In the genomic region with DNA sequence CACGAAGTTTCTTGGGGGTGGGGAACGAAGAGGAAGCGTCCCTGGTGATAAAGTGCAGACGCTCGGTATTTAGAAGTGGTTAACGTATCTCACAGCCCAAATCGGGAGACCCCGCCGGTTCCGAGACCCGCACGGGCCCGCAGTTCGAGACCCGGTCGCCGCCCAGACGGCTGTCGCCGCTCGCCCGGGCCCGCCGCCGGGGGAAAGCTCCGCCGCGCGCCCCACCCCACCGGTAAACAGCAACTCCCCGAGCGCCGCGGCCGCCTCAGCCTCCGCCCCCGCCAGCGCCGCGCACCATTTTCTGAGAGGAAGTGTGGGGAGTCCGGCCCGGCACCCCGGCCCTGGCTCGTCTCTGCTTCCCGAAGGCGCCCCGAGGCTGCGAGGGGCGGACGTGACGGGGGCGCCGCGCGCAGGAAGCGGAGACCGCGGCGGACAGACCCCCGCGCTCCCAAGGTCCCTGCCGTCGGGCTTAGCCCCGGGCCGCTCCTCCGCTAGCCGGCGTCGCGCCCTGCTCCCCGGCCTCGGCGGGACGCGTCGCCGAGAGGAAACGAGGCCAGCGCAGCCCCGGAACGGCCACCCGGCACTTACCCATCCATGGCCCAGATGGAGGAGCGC, we compare ENCODE assay signal across 8 mouse cellular contexts. TPM values are rescaled to one million over a fixed set of nuclear protein-coding genes. Genes with fewer than 3 reads are reported as not detected.
DNase-seq lines count a peak whose midpoint lies in the region; ATAC-seq and TF ChIP-seq lines count a peak whose summit lies in the region.

No protein-coding gene starts in this region.

- TF ChIP-seq POLR2A in liver, adult 2 months (IDR thresholded peaks at IDR 0.05; ENCODE audit: extremely low read depth, insufficient read depth, low read length), result no peak
- TF ChIP-seq POLR2A in myocyte (IDR thresholded peaks at IDR 0.05; ENCODE audit: insufficient read length, low read depth), result no peak

- H3K9ac ChIP-seq in embryonic facial prominence, embryonic 15.5 days, result peak overlapping the region; percentile 90
- peak overlapping the region; percentile 96 for H3K9ac ChIP-seq in kidney, embryonic 14.5 days (ENCODE audit: low read depth, low read length)
- peak overlapping the region; percentile 100 for H3K9ac ChIP-seq in liver, adult 2 months (ENCODE audit: low read depth, low read length)
- peak overlapping the region; percentile 98 for H3K9ac ChIP-seq in stomach, embryonic 15.5 days

- peak; percentile 79 for ATAC-seq in embryonic facial prominence, embryonic 15.5 days (ENCODE audit: insufficient number of reproducible peaks, low FRiP score, low TSS enrichment, low read depth)
- ATAC-seq in kidney, embryonic 14.5 days (ENCODE audit: low FRiP score, low TSS enrichment), result peak; percentile 85
- peak; percentile 73 for ATAC-seq in stomach, embryonic 15.5 days (ENCODE audit: insufficient read depth, low FRiP score, low read depth)

- WGBS in embryonic facial prominence, embryonic 15.5 days, result under 1% methylated on average over 82 of the region's 83 CpGs
- under 1% methylated on average over 83 of the region's 83 CpGs for WGBS in heart, embryonic 10.5 days
- under 1% methylated on average over 56 of the region's 83 CpGs for WGBS in kidney, embryonic 14.5 days
- WGBS in liver, adult 2 months, result under 1% methylated on average over 83 of the region's 83 CpGs
- WGBS in stomach, embryonic 15.5 days, result under 1% methylated on average over 83 of the region's 83 CpGs

- H3ac ChIP-seq in myocyte (ENCODE audit: control insufficient read depth, insufficient read length), result peak overlapping the region; percentile 88

- H3K79me2 ChIP-seq in liver, adult 2 months (ENCODE audit: control insufficient read depth, insufficient read depth, low read length), result peaks cover 13% of the 10 kb centered on the region; the same call in 1 of the 2 replicates
- H3K79me2 ChIP-seq in myocyte (ENCODE audit: control insufficient read depth, insufficient read depth), result peaks cover 49% of the 10 kb centered on the region

- DNase-seq in CD4-positive helper T cell, adult 2 months (ENCODE audit: low read depth, low spot score), result peak; percentile 87
- DNase-seq in adrenal gland, postnatal 4 days (ENCODE audit: low spot score in 2 of 2), result peak; percentile 52 to 56
- DNase-seq in heart, embryonic 10.5 days (ENCODE audit: low spot score), result peak; percentile 88
- DNase-seq in liver, adult 2 months (ENCODE audit: extremely low read depth, low read depth, low spot score), result no peak

- H3K27ac ChIP-seq in embryonic facial prominence, embryonic 15.5 days (replicated peaks), result peak overlapping the region; percentile 97
- H3K27ac ChIP-seq in heart, embryonic 10.5 days, result peak overlapping the region; percentile 96
- peak overlapping the region; percentile 97 for H3K27ac ChIP-seq in kidney, embryonic 14.5 days (ENCODE audit: low read depth, low read length)
- peak overlapping the region; percentile 99 for H3K27ac ChIP-seq in liver, adult 2 months (replicated peaks; ENCODE audit: insufficient read depth, low read depth, low read length)
- H3K27ac ChIP-seq in stomach, embryonic 15.5 days, result peak overlapping the region; percentile 98

- no peaks in the 10 kb centered on the region for H3K9me3 ChIP-seq in embryonic facial prominence, embryonic 15.5 days (replicated peaks)
- no peaks in the 10 kb centered on the region for H3K9me3 ChIP-seq in heart, embryonic 10.5 days
- H3K9me3 ChIP-seq in kidney, embryonic 14.5 days (ENCODE audit: control insufficient read depth, low read length), result no peaks in the 10 kb centered on the region
- no peaks in the 10 kb centered on the region for H3K9me3 ChIP-seq in stomach, embryonic 15.5 days

- peak overlapping the region; percentile 84 for H3K4me2 ChIP-seq in embryonic facial prominence, embryonic 15.5 days (replicated peaks)
- peak overlapping the region; percentile 80 for H3K4me2 ChIP-seq in kidney, embryonic 14.5 days (replicated peaks; ENCODE audit: low read depth, low read length)
- H3K4me2 ChIP-seq in myocyte (ENCODE audit: low read depth), result peak overlapping the region; percentile 94
- peak overlapping the region; percentile 64 for H3K4me2 ChIP-seq in stomach, embryonic 15.5 days

- H3K4me1 ChIP-seq in embryonic facial prominence, embryonic 15.5 days, result 0 out of 2 replicates have a peak, but pooled peaks cover 7% of the 10 kb centered on the region
- peaks cover 8% of the 10 kb centered on the region; the same call in 1 of the 2 replicates for H3K4me1 ChIP-seq in heart, embryonic 10.5 days
- peaks cover 13% of the 10 kb centered on the region for H3K4me1 ChIP-seq in kidney, embryonic 14.5 days (ENCODE audit: control insufficient read depth, insufficient read depth, low read length)
- peaks cover 14% of the 10 kb centered on the region for H3K4me1 ChIP-seq in liver, adult 2 months (ENCODE audit: control insufficient read depth, insufficient read depth, low read length)
- H3K4me1 ChIP-seq in stomach, embryonic 15.5 days, result peaks cover 4% of the 10 kb centered on the region; the same call in 1 of the 2 replicates

- H3K27me3 ChIP-seq in embryonic facial prominence, embryonic 15.5 days, result no peaks in the 10 kb centered on the region
- no peaks in the 10 kb centered on the region for H3K27me3 ChIP-seq in heart, embryonic 10.5 days (ENCODE audit: insufficient read depth, poor library complexity, severe bottlenecking)
- H3K27me3 ChIP-seq in kidney, embryonic 14.5 days (ENCODE audit: control insufficient read depth, insufficient read depth, low read length), result no peaks in the 10 kb centered on the region
- no peaks in the 10 kb centered on the region for H3K27me3 ChIP-seq in liver, adult 2 months (ENCODE audit: control insufficient read depth, insufficient read depth, low read length)
- no peaks in the 10 kb centered on the region for H3K27me3 ChIP-seq in myocyte (ENCODE audit: control insufficient read depth, insufficient read depth, insufficient read length)
- no peaks in the 10 kb centered on the region for H3K27me3 ChIP-seq in stomach, embryonic 15.5 days (replicated peaks)

- TF ChIP-seq CTCF in liver, adult 2 months (IDR thresholded peaks at IDR 0.05; ENCODE audit: low read depth, low read length), result no peak

- no peaks in the 10 kb centered on the region for H3K36me3 ChIP-seq in embryonic facial prominence, embryonic 15.5 days
- H3K36me3 ChIP-seq in heart, embryonic 10.5 days, result no peaks in the 10 kb centered on the region
- no peaks in the 10 kb centered on the region for H3K36me3 ChIP-seq in kidney, embryonic 14.5 days (ENCODE audit: control insufficient read depth, insufficient read depth, low read length)
- H3K36me3 ChIP-seq in liver, adult 2 months (ENCODE audit: control insufficient read depth, insufficient read depth, low read length), result no peaks in the 10 kb centered on the region
- no peaks in the 10 kb centered on the region for H3K36me3 ChIP-seq in myocyte (ENCODE audit: control insufficient read depth, insufficient read depth)
- H3K36me3 ChIP-seq in stomach, embryonic 15.5 days, result no peaks in the 10 kb centered on the region

- H3K4me3 ChIP-seq in embryonic facial prominence, embryonic 15.5 days (replicated peaks), result peak overlapping the region; percentile 95
- H3K4me3 ChIP-seq in heart, embryonic 10.5 days, result peak overlapping the region; percentile 86
- peak overlapping the region; percentile 90 for H3K4me3 ChIP-seq in kidney, embryonic 14.5 days (ENCODE audit: low read length)
- H3K4me3 ChIP-seq in liver, adult 2 months (ENCODE audit: insufficient read depth, low read depth, low read length), result peak overlapping the region; percentile 98
- H3K4me3 ChIP-seq in myocyte, result peak overlapping the region; percentile 64
- peak overlapping the region; percentile 98 for H3K4me3 ChIP-seq in stomach, embryonic 15.5 days (replicated peaks)

TF ChIP-seq in myocyte, 11 proteins besides CTCF, POLR2A, EP300 and RAD21:
- no peak for TF ChIP-seq TCF3 (IDR thresholded peaks at IDR 0.05; ENCODE audit: insufficient read length, low read depth)
- TF ChIP-seq MYOD1 (IDR thresholded peaks at IDR 0.05; ENCODE audit: control insufficient read depth in 1 of 3, insufficient read length in 2 of 3, low read depth in 2 of 3), result peak in 1 of 3 experiments; percentile 7
- TF ChIP-seq SRF (IDR thresholded peaks at IDR 0.05; ENCODE audit: control insufficient read depth, insufficient read length, low read depth), result no peak
- TF ChIP-seq POLR2AphosphoS2 (IDR thresholded peaks at IDR 0.05; ENCODE audit: insufficient read length, low read depth), result no peak

RNA-seq across cellular contexts. Expression of gene Ptbp3, which starts 0.5 kb away (rescaled TPM):
- 100 to 1,000 TPM; 147 to 163 TPM for total RNA-seq in adrenal gland, postnatal 4 days (2021)
- polyA plus RNA-seq in embryonic facial prominence, embryonic 15.5 days (2015; fragmentation: Nextera tagmentation; extraction: Ambion mirVana), result 42.5 and 42.9 TPM in 2 replicates
- 38.3 and 41.3 TPM in 2 replicates for polyA plus RNA-seq in heart, embryonic 10.5 days (2016; fragmentation: Nextera tagmentation; extraction: Ambion mirVana)
- 64.8 and 86.1 TPM in 2 replicates for polyA plus RNA-seq in kidney, embryonic 14.5 days (2014; fragmentation: Nextera tagmentation; extraction: Ambion mirVana)
- total RNA-seq in liver, adult 2 months (2014; rRNA removed), result 52.6 and 56.4 TPM in 2 replicates
- polyA plus RNA-seq in liver, adult 2 months (2012; rRNA removed), result 19.6 and 24.1 TPM in 2 replicates
- 7.8 TPM for polyA plus RNA-seq in myocyte (2012; fragmentation: generic; extraction: Trizol)
- polyA plus RNA-seq in stomach, embryonic 15.5 days (2015; fragmentation: Nextera tagmentation; extraction: Ambion mirVana), result 50.7 and 55.3 TPM in 2 replicates

RNA-seq across cellular contexts. Expression of gene Hsdl2, which starts 32.7 kb away (rescaled TPM):
- 10 to 100 TPM; 64.9 to 67.0 TPM for total RNA-seq in adrenal gland, postnatal 4 days (2021)
- polyA plus RNA-seq in embryonic facial prominence, embryonic 15.5 days (2015; fragmentation: Nextera tagmentation; extraction: Ambion mirVana), result 25.7 and 27.1 TPM in 2 replicates
- 27.6 and 32.5 TPM in 2 replicates for polyA plus RNA-seq in heart, embryonic 10.5 days (2016; fragmentation: Nextera tagmentation; extraction: Ambion mirVana)
- 20.5 and 21.4 TPM in 2 replicates for polyA plus RNA-seq in kidney, embryonic 14.5 days (2014; fragmentation: Nextera tagmentation; extraction: Ambion mirVana)
- 60.8 and 68.9 TPM in 2 replicates for total RNA-seq in liver, adult 2 months (2014; rRNA removed)
- 25.8 and 31.7 TPM in 2 replicates for polyA plus RNA-seq in liver, adult 2 months (2012; rRNA removed)
- polyA plus RNA-seq in myocyte (2012; fragmentation: generic; extraction: Trizol), result 9.5 TPM
- polyA plus RNA-seq in stomach, embryonic 15.5 days (2015; fragmentation: Nextera tagmentation; extraction: Ambion mirVana), result 21.9 and 23.8 TPM in 2 replicates
